Mouse (Mus musculus): ENCODE measurements around the gene Herc3. TPM values are rescaled to one million over a fixed set of nuclear protein-coding genes. Genes with fewer than 3 reads are reported as not detected.
A peak's percentile ranks its signal among the peaks of the same experiment; 100 is the strongest.

Gene Herc3
- polyA plus RNA-seq, 1 experiment from 2014 or later: 5.4 TPM

DNA sequence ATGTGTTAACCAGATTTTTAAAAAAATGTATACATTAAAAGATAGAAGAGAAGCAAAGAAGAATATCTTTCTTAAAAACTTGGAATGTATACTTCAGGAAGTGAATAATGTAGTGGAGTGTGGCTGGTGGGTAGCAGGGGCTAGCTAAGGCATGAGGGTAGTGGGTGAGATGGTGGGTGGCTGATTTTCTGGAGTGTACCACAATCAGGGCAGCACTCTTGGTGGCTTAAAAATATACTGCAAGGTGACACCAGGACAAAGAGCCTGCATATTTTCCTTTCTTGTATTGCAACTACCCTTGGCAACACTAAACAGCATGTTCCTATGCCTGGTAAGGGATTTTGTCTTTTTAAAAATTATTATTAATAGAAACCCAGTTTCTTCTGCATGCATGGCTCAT is 133.3 kb downstream of the Herc3 start:
- peaks cover 8% of the 10 kb centered on the region; the same call in 1 of the 2 replicates for H3K36me3 ChIP-seq (ENCODE audit: insufficient read depth, low read length)
- H3K4me2 ChIP-seq (replicated peaks; ENCODE audit: low read depth, low read length): no peak overlapping the region
- no peak for ATAC-seq
- TF ChIP-seq CTCF (IDR thresholded peaks at IDR 0.05) (no peak), EP300 (IDR thresholded peaks at IDR 0.05) (no peak)
- DNase-seq (ENCODE audit: low spot score): no peak
- H3K27me3 ChIP-seq (replicated peaks; ENCODE audit: insufficient read depth, low read length): no peaks in the 10 kb centered on the region
- H3K4me3 ChIP-seq (ENCODE audit: low read depth, low read length): no peak overlapping the region
- H3K27ac ChIP-seq (ENCODE audit: low read length): no peak overlapping the region
- no peak overlapping the region for H3K9ac ChIP-seq (replicated peaks; ENCODE audit: low read depth)
- no peaks in the 10 kb centered on the region for H3K9me3 ChIP-seq (ENCODE audit: low read length)
- peaks cover 3% of the 10 kb centered on the region; the same call in 1 of the 2 replicates for H3K4me1 ChIP-seq (ENCODE audit: insufficient read depth, low read depth, low read length)

DNA sequence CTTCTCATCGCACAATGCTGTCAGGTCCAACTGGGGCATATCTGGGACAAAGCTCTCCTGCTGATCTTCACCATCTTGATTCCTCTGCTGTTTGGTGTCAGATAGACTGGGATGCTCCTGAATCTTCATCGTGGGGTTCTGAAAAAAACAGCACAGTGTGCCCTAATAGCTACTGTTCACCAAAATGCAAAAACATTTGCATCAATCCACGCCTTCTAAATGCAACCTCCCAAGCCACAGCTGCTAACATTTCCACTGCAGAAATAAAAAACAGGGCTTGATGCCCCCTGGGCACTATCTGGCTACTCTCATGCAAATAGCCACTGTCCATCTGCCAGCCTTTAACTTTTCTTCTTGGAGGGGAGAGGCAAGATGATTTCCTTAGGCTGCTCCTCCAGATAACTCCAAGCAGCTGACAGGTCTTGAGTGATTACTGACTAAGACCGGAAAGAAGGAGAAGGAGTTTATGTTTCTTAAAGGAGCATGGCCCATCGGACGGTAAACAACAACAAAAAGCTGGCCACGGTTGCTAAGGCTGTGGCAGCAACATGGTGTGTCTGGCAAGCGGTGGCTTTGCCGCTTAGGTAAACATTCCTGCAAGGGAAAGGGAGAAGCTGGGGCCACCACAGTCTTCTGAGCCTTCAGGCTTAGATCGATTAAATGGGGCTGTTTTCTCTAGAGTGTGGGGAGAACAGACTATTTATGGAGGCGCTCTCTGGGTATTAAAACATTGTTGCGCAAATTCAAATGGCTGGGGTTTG is 134.0 kb downstream of the Herc3 start:
- Histone ChIP-seq H3K9me3 (ENCODE audit: low read length) (no peaks in the 10 kb centered on the region), H3K4me2 (replicated peaks; ENCODE audit: low read depth, low read length) (no peak overlapping the region), H3K4me3 (ENCODE audit: low read depth, low read length) (no peak overlapping the region), H3K27ac (ENCODE audit: low read length) (no peak overlapping the region), H3K9ac (replicated peaks; ENCODE audit: low read depth) (no peak overlapping the region), H3K4me1 (ENCODE audit: insufficient read depth, low read depth, low read length) (peaks cover 3% of the 10 kb centered on the region; the same call in 1 of the 2 replicates), H3K36me3 (ENCODE audit: insufficient read depth, low read length) (peaks cover 8% of the 10 kb centered on the region; the same call in 1 of the 2 replicates), H3K27me3 (replicated peaks; ENCODE audit: insufficient read depth, low read length) (no peaks in the 10 kb centered on the region)
- TF ChIP-seq EP300 (IDR thresholded peaks at IDR 0.05) (no peak), CTCF (IDR thresholded peaks at IDR 0.05) (no peak)
- ATAC-seq: no peak
- DNase-seq (ENCODE audit: low spot score): peak; percentile 11
- WGBS: 40% methylated on average over 12 of the region's 12 CpGs

- Histone ChIP-seq H3K27me3 (replicated peaks; ENCODE audit: insufficient read depth, low read length) (no peaks in the 10 kb centered on the region), H3K36me3 (ENCODE audit: insufficient read depth, low read length) (peaks cover 8% of the 10 kb centered on the region; the same call in 1 of the 2 replicates), H3K4me1 (ENCODE audit: insufficient read depth, low read depth, low read length) (peaks cover 3% of the 10 kb centered on the region; the same call in 1 of the 2 replicates), H3K9me3 (ENCODE audit: low read length) (no peaks in the 10 kb centered on the region), H3K27ac (ENCODE audit: low read length) (no peak overlapping the region), H3K9ac (replicated peaks; ENCODE audit: low read depth) (no peak overlapping the region), H3K4me2 (replicated peaks; ENCODE audit: low read depth, low read length) (no peak overlapping the region), H3K4me3 (ENCODE audit: low read depth, low read length) (no peak overlapping the region)
- ATAC-seq (no peak), DNase-seq (ENCODE audit: low spot score) (peak; percentile 10)
- TF ChIP-seq EP300 (IDR thresholded peaks at IDR 0.05): no peak
- TF ChIP-seq CTCF (IDR thresholded peaks at IDR 0.05): no peak
- 51% methylated on average over 3 of the region's 3 CpGs for WGBS
Observed at GRCm38 (mm10) chr6:58968272-58968671, 137.0 kb downstream of the Herc3 start.

Other genes starting within 250 kb of the Herc3 start
- gene Abcg2, start 246.9 kb upstream of the Herc3 start, polyA plus RNA-seq (2015; fragmentation: Nextera tagmentation; extraction: Ambion mirVana): 38.4 and 43.5 TPM in 2 replicates
- 0.75 and 0.93 TPM in 2 replicates for gene Nap1l5, start 75.6 kb downstream of the Herc3 start, polyA plus RNA-seq (2015; fragmentation: Nextera tagmentation; extraction: Ambion mirVana)
- gene Fam13a, start 193.1 kb downstream of the Herc3 start, polyA plus RNA-seq (2015; fragmentation: Nextera tagmentation; extraction: Ambion mirVana): 21.4 and 23.5 TPM in 2 replicates